Mouse (Mus musculus): ENCODE data around the gene Olfr1367. TPM values are rescaled to one million over a fixed set of nuclear protein-coding genes. Genes with fewer than 3 reads are reported as not detected.

The Olfr1367 gene
- total RNA-seq, 2 experiments from 2014 or later: not detected

DNA sequence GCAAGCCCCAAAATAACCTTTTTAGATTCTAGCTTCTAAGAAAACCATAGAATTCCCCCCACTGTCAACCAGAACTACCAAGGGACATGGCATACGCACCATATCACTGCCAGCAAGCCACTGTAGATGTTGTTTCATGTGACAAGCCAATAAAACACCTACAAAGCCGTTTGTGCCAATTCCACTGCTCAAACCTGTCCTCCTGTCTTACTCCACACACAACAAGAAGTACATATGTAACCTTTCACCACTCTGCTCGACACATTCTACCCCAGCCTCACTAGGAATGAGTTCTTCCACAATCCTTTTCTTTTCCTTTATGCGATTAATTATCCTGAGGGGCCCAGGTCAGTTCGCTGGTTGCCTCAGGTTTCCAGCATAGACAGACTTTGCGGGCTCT is 48.9 kb downstream of the Olfr1367 start:
- no peak for ATAC-seq (replicated peaks; ENCODE audit: poor library complexity)

DNA sequence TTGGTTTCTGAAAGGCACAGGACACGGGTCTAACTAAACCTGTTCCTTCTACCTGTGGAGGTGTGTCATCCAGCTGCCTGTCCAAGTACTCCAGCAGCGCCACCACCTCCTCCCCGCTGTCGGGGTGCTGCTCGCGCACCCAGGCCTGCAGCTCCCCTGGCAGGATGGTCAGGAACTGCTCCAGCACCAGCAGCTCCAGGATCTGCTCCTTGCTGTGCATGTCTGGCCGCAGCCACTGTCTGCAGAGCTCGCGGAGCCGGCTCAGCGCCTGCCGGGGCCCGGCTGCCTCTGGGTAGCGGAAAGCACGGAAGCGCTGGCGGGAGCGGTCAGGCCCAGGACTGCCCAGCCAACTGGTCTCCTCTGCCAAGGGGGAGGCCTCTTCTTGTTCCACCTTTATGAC is 49.3 kb downstream of the Olfr1367 start:
- peak; percentile 20; the same call in 1 of the 2 replicates for ATAC-seq (replicated peaks; ENCODE audit: poor library complexity)

DNA sequence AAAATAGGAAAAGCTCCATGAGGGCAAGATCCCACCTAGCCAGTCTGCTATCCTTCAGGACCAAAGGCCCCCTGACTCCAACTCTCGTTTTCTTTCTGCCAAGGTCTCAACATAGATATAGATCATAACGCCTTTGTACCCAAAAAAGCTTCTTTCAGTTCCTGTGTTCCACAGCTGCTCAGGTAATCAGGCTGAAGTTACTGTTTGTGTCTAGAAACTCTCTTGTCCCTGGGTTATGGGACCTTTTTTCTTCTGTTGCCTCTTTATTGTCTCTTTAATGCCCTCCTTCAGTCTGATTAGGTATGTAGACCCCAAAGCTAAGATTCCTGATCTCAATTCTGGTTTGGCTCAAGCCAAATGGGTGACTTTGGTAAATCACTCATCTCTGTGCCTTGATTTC is 50.8 kb downstream of the Olfr1367 start:
- no peak for ATAC-seq (replicated peaks; ENCODE audit: poor library complexity)

Other genes with a start within 250 kb of the Olfr1367 start
- gene Olfr1369-ps1, start 235.4 kb upstream of the Olfr1367 start, total RNA-seq (2015): not detected in 2 replicates
- gene Olfr1369-ps1, start 235.4 kb upstream of the Olfr1367 start, total RNA-seq (2017): not detected in 2 replicates
- gene Olfr263, start 217.3 kb upstream of the Olfr1367 start, total RNA-seq (2015): not detected in 2 replicates
- gene Olfr263, start 217.3 kb upstream of the Olfr1367 start, total RNA-seq (2017): not detected in 2 replicates
- gene Olfr1368, start 201.0 kb upstream of the Olfr1367 start, total RNA-seq (2015): not detected in 2 replicates
- not detected in 2 replicates for gene Olfr1368, start 201.0 kb upstream of the Olfr1367 start, total RNA-seq (2017)
- 108 and 116 TPM in 2 replicates for gene Trim27, start 167.5 kb upstream of the Olfr1367 start, total RNA-seq (2015)
- 170 and 177 TPM in 2 replicates for gene Trim27, start 167.5 kb upstream of the Olfr1367 start, total RNA-seq (2017)
- not detected in 2 replicates for gene Gpx5, start 54.2 kb upstream of the Olfr1367 start, total RNA-seq (2015)
- not detected in 2 replicates for gene Gpx5, start 54.2 kb upstream of the Olfr1367 start, total RNA-seq (2017)
- not detected in 2 replicates for gene Gpx6, start 34.8 kb upstream of the Olfr1367 start, total RNA-seq (2015)
- not detected in 2 replicates for gene Gpx6, start 34.8 kb upstream of the Olfr1367 start, total RNA-seq (2017)
- gene Zscan12, start 15.9 kb downstream of the Olfr1367 start, total RNA-seq (2015): 7.5 and 9.1 TPM in 2 replicates
- gene Zscan12, start 15.9 kb downstream of the Olfr1367 start, total RNA-seq (2017): 15.5 and 17.5 TPM in 2 replicates
- gene Zkscan3, start 55.8 kb downstream of the Olfr1367 start, total RNA-seq (2015): 39.4 and 51.9 TPM in 2 replicates
- 26.9 and 33.7 TPM in 2 replicates for gene Zkscan3, start 55.8 kb downstream of the Olfr1367 start, total RNA-seq (2017)
- gene Pgbd1, start 94.1 kb downstream of the Olfr1367 start, total RNA-seq (2015): 1.1 and 1.6 TPM in 2 replicates
- gene Pgbd1, start 94.1 kb downstream of the Olfr1367 start, total RNA-seq (2017): 0.58 and 0.98 TPM in 2 replicates
- gene Zscan26, start 106.8 kb downstream of the Olfr1367 start, total RNA-seq (2015): 18.5 and 18.7 TPM in 2 replicates
- 17.1 and 20.6 TPM in 2 replicates for gene Zscan26, start 106.8 kb downstream of the Olfr1367 start, total RNA-seq (2017)
- 0.10 and 0.12 TPM in 2 replicates for gene Nkapl, start 121.6 kb downstream of the Olfr1367 start, total RNA-seq (2015)
- 0.33 TPM in 1 of 2 replicates, not detected in the other for gene Nkapl, start 121.6 kb downstream of the Olfr1367 start, total RNA-seq (2017)
- 0.49 and 0.79 TPM in 2 replicates for gene Zkscan4, start 132.0 kb downstream of the Olfr1367 start, total RNA-seq (2015)
- 0.14 and 0.71 TPM in 2 replicates for gene Zkscan4, start 132.0 kb downstream of the Olfr1367 start, total RNA-seq (2017)
- gene Gm10065, start 132.5 kb downstream of the Olfr1367 start, total RNA-seq (2015): not detected in 2 replicates
- gene Gm10065, start 132.5 kb downstream of the Olfr1367 start, total RNA-seq (2017): not detected in 2 replicates
- gene AK157302, start 148.3 kb downstream of the Olfr1367 start, total RNA-seq (2015): 0.20 and 0.27 TPM in 2 replicates
- gene AK157302, start 148.3 kb downstream of the Olfr1367 start, total RNA-seq (2017): 0.12 and 0.14 TPM in 2 replicates
- gene Gm11273, start 154.5 kb downstream of the Olfr1367 start, total RNA-seq (2015): 7.1 and 8.8 TPM in 2 replicates
- gene Gm11273, start 154.5 kb downstream of the Olfr1367 start, total RNA-seq (2017): 2.2 and 7.0 TPM in 2 replicates
- gene Zkscan8, start 184.2 kb downstream of the Olfr1367 start, total RNA-seq (2015): 8.4 and 13.7 TPM in 2 replicates
- gene Zkscan8, start 184.2 kb downstream of the Olfr1367 start, total RNA-seq (2017): 7.7 and 9.8 TPM in 2 replicates
- gene Olfr1366, start 195.9 kb downstream of the Olfr1367 start, total RNA-seq (2015): not detected in 2 replicates
- gene Olfr1366, start 195.9 kb downstream of the Olfr1367 start, total RNA-seq (2017): not detected in 2 replicates
- not detected in 2 replicates for gene Olfr1535, start 213.0 kb downstream of the Olfr1367 start, total RNA-seq (2015)
- gene Olfr1535, start 213.0 kb downstream of the Olfr1367 start, total RNA-seq (2017): not detected in 2 replicates
- gene Olfr1364, start 234.8 kb downstream of the Olfr1367 start, total RNA-seq (2015): not detected in 2 replicates
- not detected in 2 replicates for gene Olfr1364, start 234.8 kb downstream of the Olfr1367 start, total RNA-seq (2017)